Mouse (Mus musculus): Measurements from ENCODE around the gene Cav3.

GRCm38 (mm10) chr6:112459341-112459749 lies at the start of gene Cav3:
- TF ChIP-seq POLR2A (IDR thresholded peaks at IDR 0.05; ENCODE audit: low read depth, low read length) (no peak), CTCF (IDR thresholded peaks at IDR 0.05; ENCODE audit: extremely low read depth, insufficient read depth, insufficient read length, insufficient replicate concordance) (no peak)

Data from spleen, adult 2 months (tissue).